Mouse (Mus musculus) ES-E14 (cell line): Measurements from ENCODE around the gene Smpd2.

Experiments used
- CHD2 ChIP-seq: IDR thresholded peaks from 2 replicates; pipeline ENCODE4 v1.6.1; 2014; ENCODE audit warnings: mild to moderate bottlenecking, low read depth, low read length, inconsistent platforms
- MAFK ChIP-seq: IDR thresholded peaks from 2 replicates; pipeline ENCODE4 v1.6.1; 2014; ENCODE audit warnings: mild to moderate bottlenecking, low read depth, low read length, inconsistent platforms; ENCODE audit not compliant: insufficient read depth
- ZNF384 ChIP-seq: IDR thresholded peaks from 2 replicates; pipeline ENCODE4 v1.6.1; 2012; ENCODE audit warnings: low read depth, low read length, inconsistent platforms

GRCm38 (mm10) chr10:41482446-41482845, 7.7 kb downstream of the Smpd2 start:
- no peak for TF ChIP-seq MAFK
- no peak for TF ChIP-seq CHD2
- TF ChIP-seq ZNF384, result no peak
